Mouse (Mus musculus) hindbrain, embryonic 10.5 days (tissue): ENCODE data around the gene Rnase2a. TPM values are rescaled to one million over a fixed set of nuclear protein-coding genes. Genes with fewer than 3 reads are reported as not detected.
A peak's percentile ranks its signal among the peaks of the same experiment; 100 is the strongest.
"Not testable (repeated sequence)": the region's sequence is repeated elsewhere in the genome, so short reads cannot be mapped to it uniquely, and the experiment has no call there.

Experiments
- DNase-seq: peaks from one replicate; pipeline ENCODE4 v3.0.0-alpha.2; 2017; ENCODE audit warnings: low spot score
- H3K27ac ChIP-seq: fragments of 300-500 bp; sonication (generic); 2 replicates; pipeline ENCODE4 v1.5.1; 2016; ENCODE audit warnings: mild to moderate bottlenecking, moderate library complexity
- H3K27me3 ChIP-seq: fragments of 300-500 bp; sonication (generic); 2 replicates; pipeline ENCODE4 v1.6.1; 2016; ENCODE audit warnings: mild to moderate bottlenecking; ENCODE audit not compliant: poor library complexity, insufficient read depth, severe bottlenecking
- H3K36me3 ChIP-seq: fragments of 300-500 bp; sonication (generic); 2 replicates; pipeline ENCODE4 v1.6.1; 2016; ENCODE audit warnings: mild to moderate bottlenecking, moderate library complexity
- H3K4me1 ChIP-seq: fragments of 300-500 bp; sonication (generic); replicated peaks from 2 replicates; pipeline ENCODE4 v1.6.1; 2016; ENCODE audit warnings: mild to moderate bottlenecking
- H3K4me3 ChIP-seq: fragments of 300-500 bp; sonication (generic); 2 replicates; pipeline ENCODE4 v1.5.1; 2016; ENCODE audit warnings: mild to moderate bottlenecking, moderate library complexity
- H3K9me3 ChIP-seq: fragments of 300-500 bp; sonication (generic); 2 replicates; pipeline ENCODE4 v1.6.1; 2016; ENCODE audit warnings: mild to moderate bottlenecking, moderate library complexity
- WGBS: fragments of 180-500 bp; shearing (Covaris S2); methylation state at CpG from one replicate; pipeline ENCODE4 v1.1.7; 2016; 5-methylcytosine and 5-hydroxymethylcytosine counted together
- polyA plus RNA-seq: library from polyadenylated mRNA; unstranded; fragments of >200 nt; fragmentation: Nextera tagmentation; extraction: Ambion mirVana; gene quantifications from 2 replicates; pipeline ENCODE4 v1.2.1, GENCODE M21; 2016

Gene Rnase2a
- polyA plus RNA-seq, result not detected in 2 replicates

GRCm38 (mm10) chr14:51256041-51256440 lies at the start of gene Rnase2a:
TSS of gene Rnase2a (minus strand) at chr14:51256112.
- no peaks in the 10 kb centered on the region for H3K27me3 ChIP-seq
- H3K4me1 ChIP-seq, result no peaks in the 10 kb centered on the region
- H3K9me3 ChIP-seq, result no peaks in the 10 kb centered on the region
- H3K36me3 ChIP-seq, result no peaks in the 10 kb centered on the region
- 94% methylated on average over 3 of the region's 3 CpGs for WGBS
- DNase-seq, result no peak
- no peak within 1 kb of the TSS for H3K27ac ChIP-seq
- no peak within 1 kb of the TSS for H3K4me3 ChIP-seq

- Histone ChIP-seq H3K27me3 (no peaks in the 10 kb centered on the region), H3K4me1 (no peaks in the 10 kb centered on the region), H3K9me3 (no peaks in the 10 kb centered on the region), H3K36me3 (no peaks in the 10 kb centered on the region), H3K4me3 (no peak overlapping the region), H3K27ac (no peak overlapping the region)
- 76% methylated on average over 1 of the region's 1 CpGs for WGBS
- no peak for DNase-seq
These were observed 35.6 kb upstream of the Rnase2a start for GRCm38 (mm10) chr14:51291505-51291904.

GRCm38 (mm10) chr14:51278515-51278914 lies 22.6 kb upstream of the Rnase2a start:
- 52% methylated on average over 1 of the region's 1 CpGs for WGBS
- not testable (repeated sequence) for H3K36me3 ChIP-seq, H3K9me3 ChIP-seq, H3K4me3 ChIP-seq, H3K27ac ChIP-seq, H3K27me3 ChIP-seq, DNase-seq, H3K4me1 ChIP-seq

GRCm38 (mm10) chr14:51268677-51269076 lies 12.8 kb upstream of the Rnase2a start:
- Histone ChIP-seq H3K27ac (no peak overlapping the region), H3K9me3 (no peaks in the 10 kb centered on the region), H3K4me1 (no peaks in the 10 kb centered on the region), H3K27me3 (no peaks in the 10 kb centered on the region), H3K36me3 (no peaks in the 10 kb centered on the region), H3K4me3 (no peak overlapping the region)
- WGBS, result 82% methylated on average over 1 of the region's 1 CpGs
- no peak for DNase-seq

GRCm38 (mm10) chr14:51266113-51266512 lies 10.2 kb upstream of the Rnase2a start:
- peak; percentile 85 for DNase-seq
- Histone ChIP-seq H3K9me3 (no peaks in the 10 kb centered on the region), H3K4me3 (no peak overlapping the region), H3K27ac (no peak overlapping the region), H3K4me1 (no peaks in the 10 kb centered on the region), H3K27me3 (no peaks in the 10 kb centered on the region), H3K36me3 (no peaks in the 10 kb centered on the region)
- 5% methylated on average over 9 of the region's 9 CpGs for WGBS

- no peak overlapping the region for H3K4me3 ChIP-seq
- no peak overlapping the region for H3K27ac ChIP-seq
- H3K36me3 ChIP-seq, result no peaks in the 10 kb centered on the region
- no peaks in the 10 kb centered on the region for H3K27me3 ChIP-seq
- H3K9me3 ChIP-seq, result no peaks in the 10 kb centered on the region
- WGBS, result 74% methylated on average over 4 of the region's 4 CpGs
- DNase-seq, result no peak
- H3K4me1 ChIP-seq, result no peaks in the 10 kb centered on the region
These were observed 9.8 kb upstream of the Rnase2a start for GRCm38 (mm10) chr14:51265667-51266066.

GRCm38 (mm10) chr14:51262397-51262796 lies 6.5 kb upstream of the Rnase2a start:
- Histone ChIP-seq H3K27ac (no peak overlapping the region), H3K4me3 (no peak overlapping the region), H3K9me3 (no peaks in the 10 kb centered on the region), H3K27me3 (no peaks in the 10 kb centered on the region), H3K36me3 (no peaks in the 10 kb centered on the region), H3K4me1 (no peaks in the 10 kb centered on the region)
- DNase-seq, result no peak

GRCm38 (mm10) chr14:51259741-51260140 lies 3.8 kb upstream of the Rnase2a start:
- Histone ChIP-seq H3K36me3 (no peaks in the 10 kb centered on the region), H3K27ac (no peak overlapping the region), H3K9me3 (no peaks in the 10 kb centered on the region), H3K27me3 (no peaks in the 10 kb centered on the region), H3K4me3 (no peak overlapping the region), H3K4me1 (no peaks in the 10 kb centered on the region)
- no peak for DNase-seq
- WGBS, result 89% methylated on average over 7 of the region's 7 CpGs

GRCm38 (mm10) chr14:51253569-51253968 lies 2.3 kb downstream of the Rnase2a start:
- 81% methylated on average over 1 of the region's 1 CpGs for WGBS

GRCm38 (mm10) chr14:51252206-51252605 lies 3.7 kb downstream of the Rnase2a start:
- not testable (repeated sequence) for H3K27me3 ChIP-seq, H3K4me3 ChIP-seq, DNase-seq, H3K9me3 ChIP-seq, H3K36me3 ChIP-seq, H3K27ac ChIP-seq, H3K4me1 ChIP-seq

More at GRCm38 (mm10) chr14:51253569-51253968, 2.3 kb downstream of the Rnase2a start:
- no peak overlapping the region for H3K27ac ChIP-seq
- no peaks in the 10 kb centered on the region for H3K36me3 ChIP-seq
- DNase-seq, result no peak
- no peak overlapping the region for H3K4me3 ChIP-seq
- no peaks in the 10 kb centered on the region for H3K27me3 ChIP-seq
- H3K9me3 ChIP-seq, result no peaks in the 10 kb centered on the region
- no peaks in the 10 kb centered on the region for H3K4me1 ChIP-seq

- Histone ChIP-seq H3K27ac (no peak overlapping the region), H3K4me3 (no peak overlapping the region), H3K36me3 (no peaks in the 10 kb centered on the region), H3K9me3 (no peaks in the 10 kb centered on the region), H3K27me3 (no peaks in the 10 kb centered on the region), H3K4me1 (no peaks in the 10 kb centered on the region)
- no peak for DNase-seq
- WGBS, result 87% methylated on average over 3 of the region's 3 CpGs
These were observed 5.6 kb downstream of the Rnase2a start for GRCm38 (mm10) chr14:51250348-51250747.

GRCm38 (mm10) chr14:51247736-51248135 lies 8.2 kb downstream of the Rnase2a start:
- Histone ChIP-seq H3K27me3 (no peaks in the 10 kb centered on the region), H3K27ac (no peak overlapping the region), H3K4me3 (no peak overlapping the region), H3K9me3 (no peaks in the 10 kb centered on the region), H3K36me3 (no peaks in the 10 kb centered on the region), H3K4me1 (no peaks in the 10 kb centered on the region)
- 78% methylated on average over 1 of the region's 1 CpGs for WGBS
- no peak for DNase-seq

GRCm38 (mm10) chr14:51240899-51241298 lies 15.0 kb downstream of the Rnase2a start:
- Histone ChIP-seq H3K9me3 (no peaks in the 10 kb centered on the region), H3K27me3 (no peaks in the 10 kb centered on the region), H3K4me3 (no peak overlapping the region), H3K4me1 (no peaks in the 10 kb centered on the region), H3K36me3 (no peaks in the 10 kb centered on the region), H3K27ac (no peak overlapping the region)
- DNase-seq, result peak; percentile 6

- H3K27me3 ChIP-seq, H3K4me3 ChIP-seq, H3K27ac ChIP-seq, H3K4me1 ChIP-seq, H3K9me3 ChIP-seq, H3K36me3 ChIP-seq, DNase-seq: not testable (repeated sequence)
- WGBS, result 90% methylated on average over 1 of the region's 1 CpGs
These were observed 18.4 kb downstream of the Rnase2a start for GRCm38 (mm10) chr14:51237488-51237887.
